Mouse (Mus musculus): ENCODE data around the gene Six3. TPM values are rescaled to one million over a fixed set of nuclear protein-coding genes. Genes with fewer than 3 reads are reported as not detected.

Gene Six3
- polyA plus RNA-seq, 1 experiment = not detected

DNA sequence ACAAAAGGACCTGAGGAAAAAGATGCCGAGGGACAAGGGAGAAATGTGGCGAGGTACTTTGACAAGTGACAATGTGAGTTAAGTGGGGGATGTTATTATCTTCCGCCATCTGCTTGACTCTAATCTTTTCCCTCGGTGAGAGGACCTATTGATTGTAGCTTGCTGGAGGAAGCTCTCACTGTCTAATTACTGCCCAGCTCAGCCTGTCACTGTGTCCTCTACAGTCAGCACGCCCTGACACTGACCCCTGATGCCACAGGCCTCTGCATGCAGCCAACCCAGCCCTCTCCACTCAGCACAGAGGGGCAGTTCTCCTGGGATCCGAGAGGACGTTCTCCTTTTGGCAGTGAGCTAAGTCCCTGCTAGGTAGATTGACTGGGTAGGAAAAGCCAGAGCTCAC, 28.8 kb upstream of the Six3 start:
- WGBS = 55% methylated on average over 7 of the region's 7 CpGs
- no peaks in the 10 kb centered on the region for H3K27me3 ChIP-seq (ENCODE audit: control insufficient read depth, insufficient read depth, low read length)

DNA sequence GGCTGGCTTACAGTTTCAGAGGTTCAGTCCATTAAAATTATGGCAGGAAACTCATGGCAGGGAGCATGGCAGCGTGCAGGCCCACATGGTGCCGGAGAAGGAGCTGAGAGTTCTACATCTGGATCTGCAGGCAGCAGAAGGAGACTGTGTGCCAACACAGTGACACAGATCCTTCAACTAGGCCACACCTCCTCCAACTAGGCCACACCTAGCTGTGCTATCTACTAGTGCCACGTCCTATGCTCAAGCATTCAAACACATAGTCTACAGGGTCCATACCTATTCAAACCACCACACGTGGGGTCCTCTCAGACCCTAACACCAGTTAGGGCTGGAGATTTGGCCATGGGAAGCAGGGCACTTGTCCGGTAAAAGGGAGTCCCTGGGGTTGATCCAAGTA, 27.6 kb upstream of the Six3 start:
- TF ChIP-seq CTCF (IDR thresholded peaks at IDR 0.05; ENCODE audit: extremely low read depth, insufficient read length, insufficient replicate concordance, low read depth, low read length) (no peak), POLR2A (IDR thresholded peaks at IDR 0.05; ENCODE audit: low read depth, low read length) (no peak)
- no peaks in the 10 kb centered on the region for H3K4me1 ChIP-seq (ENCODE audit: control insufficient read depth, insufficient read depth, insufficient read length, low read length)
- WGBS = 78% methylated on average over 5 of the region's 5 CpGs
- H3K36me3 ChIP-seq (ENCODE audit: control insufficient read depth, insufficient read depth, low read length) = no peaks in the 10 kb centered on the region
- no peaks in the 10 kb centered on the region for H3K27me3 ChIP-seq (ENCODE audit: control insufficient read depth, insufficient read depth, low read length)
- H3K4me3 ChIP-seq (ENCODE audit: low read depth, low read length) = no peak overlapping the region
- H3K27ac ChIP-seq (ENCODE audit: insufficient read depth, low read depth, low read length) = no peak overlapping the region

More for the DNA sequence above, 28.8 kb upstream of the Six3 start:
- no peak overlapping the region for H3K4me3 ChIP-seq (ENCODE audit: low read depth, low read length)
- no peaks in the 10 kb centered on the region for H3K4me1 ChIP-seq (ENCODE audit: control insufficient read depth, insufficient read depth, insufficient read length, low read length)
- no peaks in the 10 kb centered on the region for H3K36me3 ChIP-seq (ENCODE audit: control insufficient read depth, insufficient read depth, low read length)
- TF ChIP-seq CTCF (IDR thresholded peaks at IDR 0.05; ENCODE audit: extremely low read depth, insufficient read length, insufficient replicate concordance, low read depth, low read length) (no peak), POLR2A (IDR thresholded peaks at IDR 0.05; ENCODE audit: low read depth, low read length) (no peak)
- no peak overlapping the region for H3K27ac ChIP-seq (ENCODE audit: insufficient read depth, low read depth, low read length)

DNA sequence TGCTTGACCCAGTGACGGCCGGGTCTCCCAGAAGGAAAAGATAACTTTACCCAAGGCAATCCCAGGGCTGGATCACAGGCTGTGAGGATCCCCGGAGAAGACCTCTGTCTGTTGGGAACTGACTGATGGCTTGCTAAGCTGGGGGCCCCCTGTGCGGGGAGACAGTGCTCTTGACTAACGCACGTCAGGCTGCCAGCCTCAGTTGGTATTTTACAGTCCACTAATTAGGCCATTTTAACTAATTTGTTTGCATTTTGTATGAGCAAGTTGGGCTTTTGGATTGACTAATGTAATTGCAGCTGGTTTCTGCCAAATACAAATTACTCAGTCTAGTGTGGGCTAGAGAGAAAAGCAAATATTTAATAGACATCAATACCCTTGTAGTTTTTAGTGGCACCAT, 21.4 kb upstream of the Six3 start:
- Histone ChIP-seq H3K4me1 (ENCODE audit: control insufficient read depth, insufficient read depth, insufficient read length, low read length) (no peaks in the 10 kb centered on the region), H3K27ac (ENCODE audit: insufficient read depth, low read depth, low read length) (no peak overlapping the region), H3K4me3 (ENCODE audit: low read depth, low read length) (no peak overlapping the region), H3K27me3 (ENCODE audit: control insufficient read depth, insufficient read depth, low read length) (no peaks in the 10 kb centered on the region), H3K36me3 (ENCODE audit: control insufficient read depth, insufficient read depth, low read length) (no peaks in the 10 kb centered on the region)
- 67% methylated on average over 6 of the region's 6 CpGs for WGBS
- TF ChIP-seq POLR2A (IDR thresholded peaks at IDR 0.05; ENCODE audit: low read depth, low read length) = no peak
- no peak for TF ChIP-seq CTCF (IDR thresholded peaks at IDR 0.05; ENCODE audit: extremely low read depth, insufficient read length, insufficient replicate concordance, low read depth, low read length)

DNA sequence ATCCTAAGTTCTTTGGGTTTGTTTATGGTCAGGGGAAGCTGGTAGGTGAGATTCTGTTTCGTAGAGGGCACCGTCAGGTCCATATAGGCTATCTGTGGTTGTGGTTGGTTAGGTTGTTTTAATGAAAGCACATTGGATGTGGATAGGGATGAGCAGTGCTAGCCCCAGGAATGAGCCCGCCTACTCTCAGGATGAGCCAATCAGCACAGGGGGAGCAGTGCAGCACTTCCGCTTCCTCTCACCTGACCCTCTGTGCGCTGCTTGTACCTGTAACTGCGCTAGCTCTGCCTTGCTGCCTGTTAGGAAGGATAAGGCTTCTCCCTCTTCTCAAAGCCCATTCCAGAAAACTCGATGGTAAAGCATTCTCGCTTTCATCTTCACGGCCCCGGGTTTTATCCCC, 17.6 kb upstream of the Six3 start:
- Histone ChIP-seq H3K4me1 (ENCODE audit: control insufficient read depth, insufficient read depth, insufficient read length, low read length) (no peaks in the 10 kb centered on the region), H3K4me3 (ENCODE audit: low read depth, low read length) (no peak overlapping the region), H3K27me3 (ENCODE audit: control insufficient read depth, insufficient read depth, low read length) (no peaks in the 10 kb centered on the region), H3K36me3 (ENCODE audit: control insufficient read depth, insufficient read depth, low read length) (no peaks in the 10 kb centered on the region), H3K27ac (ENCODE audit: insufficient read depth, low read depth, low read length) (no peak overlapping the region)
- TF ChIP-seq CTCF (IDR thresholded peaks at IDR 0.05; ENCODE audit: extremely low read depth, insufficient read length, insufficient replicate concordance, low read depth, low read length) (no peak), POLR2A (IDR thresholded peaks at IDR 0.05; ENCODE audit: low read depth, low read length) (no peak)
- 53% methylated on average over 10 of the region's 10 CpGs for WGBS

DNA sequence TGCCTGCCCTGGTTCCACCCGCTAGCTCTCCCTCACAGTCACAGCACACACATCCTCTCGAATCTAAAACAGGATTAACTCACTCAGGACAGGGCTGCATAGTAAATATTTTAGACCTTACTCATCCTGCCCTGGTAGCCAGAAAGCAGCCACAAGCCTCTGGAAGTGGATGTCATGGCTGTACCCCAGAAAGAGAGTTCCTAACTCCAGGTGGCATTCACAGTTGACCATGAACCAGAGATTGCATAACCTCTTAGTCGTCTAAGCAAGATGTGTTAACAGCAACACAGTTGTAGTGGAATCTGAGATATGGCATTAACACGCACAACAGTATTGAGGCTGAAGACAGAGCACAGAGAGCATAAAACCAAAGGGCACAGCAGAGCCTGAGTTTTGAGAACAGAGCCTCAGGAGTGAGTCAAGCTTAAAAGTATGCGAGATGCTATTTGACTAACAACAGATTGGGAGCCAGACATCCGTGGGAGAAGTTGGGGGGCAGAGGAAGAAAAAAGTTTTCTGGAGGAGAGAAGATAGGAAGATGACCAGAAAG, 17.0 kb upstream of the Six3 start:
- WGBS = 40% methylated on average over 6 of the region's 6 CpGs
- Histone ChIP-seq H3K27me3 (ENCODE audit: control insufficient read depth, insufficient read depth, low read length) (no peaks in the 10 kb centered on the region), H3K4me3 (ENCODE audit: low read depth, low read length) (no peak overlapping the region), H3K36me3 (ENCODE audit: control insufficient read depth, insufficient read depth, low read length) (no peaks in the 10 kb centered on the region), H3K4me1 (ENCODE audit: control insufficient read depth, insufficient read depth, insufficient read length, low read length) (no peaks in the 10 kb centered on the region), H3K27ac (ENCODE audit: insufficient read depth, low read depth, low read length) (no peak overlapping the region)
- no peak for TF ChIP-seq POLR2A (IDR thresholded peaks at IDR 0.05; ENCODE audit: low read depth, low read length)
- no peak for TF ChIP-seq CTCF (IDR thresholded peaks at IDR 0.05; ENCODE audit: extremely low read depth, insufficient read length, insufficient replicate concordance, low read depth, low read length)

DNA sequence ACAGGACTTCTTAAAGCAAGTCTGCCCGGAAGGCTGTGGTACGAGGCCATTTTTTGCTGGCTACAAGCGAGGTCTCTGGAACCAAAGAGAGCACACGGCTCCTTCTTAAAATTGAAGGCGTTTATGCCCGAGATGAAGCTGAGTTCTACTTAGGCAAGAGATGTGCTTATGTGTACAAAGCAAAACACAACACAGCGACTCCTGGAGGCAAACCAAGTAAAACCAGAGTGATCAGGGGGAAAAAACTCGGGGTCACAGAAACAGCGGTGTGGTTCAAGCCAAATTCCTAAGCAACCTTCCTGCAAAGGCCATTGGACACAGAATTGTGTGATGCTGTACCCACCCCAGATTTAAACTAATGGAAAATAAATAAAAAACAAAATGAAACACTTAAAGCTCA, 13.9 kb upstream of the Six3 start:
- Histone ChIP-seq H3K27ac (ENCODE audit: insufficient read depth, low read depth, low read length) (no peak overlapping the region), H3K36me3 (ENCODE audit: control insufficient read depth, insufficient read depth, low read length) (no peaks in the 10 kb centered on the region), H3K4me1 (ENCODE audit: control insufficient read depth, insufficient read depth, insufficient read length, low read length) (no peaks in the 10 kb centered on the region), H3K4me3 (ENCODE audit: low read depth, low read length) (no peak overlapping the region), H3K27me3 (ENCODE audit: control insufficient read depth, insufficient read depth, low read length) (no peaks in the 10 kb centered on the region)
- TF ChIP-seq POLR2A (IDR thresholded peaks at IDR 0.05; ENCODE audit: low read depth, low read length) = no peak
- no peak for TF ChIP-seq CTCF (IDR thresholded peaks at IDR 0.05; ENCODE audit: extremely low read depth, insufficient read length, insufficient replicate concordance, low read depth, low read length)
- WGBS = 58% methylated on average over 9 of the region's 9 CpGs

DNA sequence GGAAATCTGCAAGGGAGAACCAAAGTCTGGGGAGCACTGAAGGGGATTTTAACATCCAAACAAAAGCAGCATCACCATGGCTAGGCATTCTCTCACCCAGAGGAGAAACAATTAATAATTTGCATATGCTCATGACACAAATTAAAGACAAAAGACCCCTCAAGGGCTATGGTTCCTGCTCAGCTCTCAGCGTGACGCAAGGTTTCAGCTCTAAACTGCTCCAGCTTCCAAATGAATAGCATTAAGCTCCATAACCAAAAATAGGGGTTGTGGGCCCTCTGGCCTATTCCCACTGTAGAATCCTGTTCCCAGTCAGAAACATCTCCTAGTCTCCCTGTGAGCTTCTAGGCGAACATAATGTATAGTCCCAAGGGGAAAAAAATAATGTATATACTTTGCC, 6.9 kb upstream of the Six3 start:
- peaks cover 40% of the 10 kb centered on the region for H3K27me3 ChIP-seq (ENCODE audit: control insufficient read depth, insufficient read depth, low read length)
- whole genome bisulfite sequencing = 18% methylated on average over 3 of the region's 3 CpGs
- H3K4me1 ChIP-seq (ENCODE audit: control insufficient read depth, insufficient read depth, insufficient read length, low read length) = no peaks in the 10 kb centered on the region; the same call in 1 of the 2 replicates

More for the DNA sequence above, 6.9 kb upstream of the Six3 start:
- Histone ChIP-seq H3K4me3 (ENCODE audit: low read depth, low read length) (no peak overlapping the region), H3K36me3 (ENCODE audit: control insufficient read depth, insufficient read depth, low read length) (no peaks in the 10 kb centered on the region), H3K27ac (ENCODE audit: insufficient read depth, low read depth, low read length) (no peak overlapping the region)
- TF ChIP-seq POLR2A (IDR thresholded peaks at IDR 0.05; ENCODE audit: low read depth, low read length) (no peak), CTCF (IDR thresholded peaks at IDR 0.05; ENCODE audit: extremely low read depth, insufficient read length, insufficient replicate concordance, low read depth, low read length) (no peak)
